In the genomic region with DNA sequence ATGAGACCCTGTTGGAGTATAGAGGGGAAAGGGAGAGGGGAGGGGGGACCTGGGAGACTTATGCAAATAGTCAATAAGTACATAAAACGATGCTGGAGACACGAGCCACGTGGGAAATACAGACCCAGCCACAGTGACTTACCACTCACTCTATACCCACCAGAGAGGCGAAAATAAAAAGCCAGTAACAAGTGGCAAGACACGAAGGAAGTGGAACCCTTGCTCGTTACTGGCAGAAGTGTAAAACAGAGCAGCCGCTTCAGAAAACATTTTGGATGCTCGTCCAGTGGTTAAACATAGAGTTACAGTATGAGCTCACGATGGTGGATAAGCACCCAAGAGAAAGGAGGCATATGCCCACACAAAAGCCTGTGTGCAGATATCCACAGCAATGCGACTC, we compare ENCODE assay signal across 16 mouse cellular contexts.
"Had no signal": no experiment of that assay in that cellular context is flagged by ENCODE, and none has a peak within 500 bp of the region (broad histone marks: within the 10 kb centered on the region; RNA-seq: fewer than 3 reads in every experiment).

No protein-coding gene starts in this region.

- H3K36me3 ChIP-seq: neural tube, embryonic 13.5 days; neural tube, embryonic 15.5 days; stomach, embryonic 15.5 days had no signal

- H3K9ac ChIP-seq: neural tube, embryonic 13.5 days; neural tube, embryonic 15.5 days; stomach, embryonic 15.5 days had no signal

- DNase-seq: retina, postnatal 1 day; right cerebral cortex, adult 18-20 months; right cerebral cortex, postnatal 14 days; right cerebral cortex, postnatal 25 days; right cerebral cortex, postnatal 4 days; spleen, adult 18-20 months; thymus, adult 18-20 months; thymus, adult 2 months; thymus, postnatal 14 days; thymus, postnatal 25 days; thymus, postnatal 36 days; thymus, postnatal 4 days had no signal

- H3K4me3 ChIP-seq: neural tube, embryonic 13.5 days; neural tube, embryonic 15.5 days; stomach, embryonic 15.5 days had no signal

- H3K4me1 ChIP-seq: neural tube, embryonic 13.5 days; neural tube, embryonic 15.5 days; stomach, embryonic 15.5 days had no signal

- H3K27ac ChIP-seq: neural tube, embryonic 13.5 days; neural tube, embryonic 15.5 days; stomach, embryonic 15.5 days; stomach, postnatal 0 days had no signal

- H3K4me2 ChIP-seq: neural tube, embryonic 13.5 days; neural tube, embryonic 15.5 days; stomach, embryonic 15.5 days had no signal

- H3K9me3 ChIP-seq: neural tube, embryonic 13.5 days; neural tube, embryonic 15.5 days; stomach, embryonic 15.5 days had no signal

- H3K27me3 ChIP-seq: neural tube, embryonic 13.5 days; neural tube, embryonic 15.5 days; stomach, embryonic 15.5 days had no signal
